Mouse (Mus musculus) kidney, postnatal 4 days (tissue): Measurements from ENCODE around the gene Pomgnt1.

ENCODE experiments used
- DNase-seq, 2 experiments: peaks; one replicate each; pipeline ENCODE4 v3.0.0; 2021; ENCODE audit warnings: mixed read lengths in 2 of 2

Pomgnt1 gene

DNA sequence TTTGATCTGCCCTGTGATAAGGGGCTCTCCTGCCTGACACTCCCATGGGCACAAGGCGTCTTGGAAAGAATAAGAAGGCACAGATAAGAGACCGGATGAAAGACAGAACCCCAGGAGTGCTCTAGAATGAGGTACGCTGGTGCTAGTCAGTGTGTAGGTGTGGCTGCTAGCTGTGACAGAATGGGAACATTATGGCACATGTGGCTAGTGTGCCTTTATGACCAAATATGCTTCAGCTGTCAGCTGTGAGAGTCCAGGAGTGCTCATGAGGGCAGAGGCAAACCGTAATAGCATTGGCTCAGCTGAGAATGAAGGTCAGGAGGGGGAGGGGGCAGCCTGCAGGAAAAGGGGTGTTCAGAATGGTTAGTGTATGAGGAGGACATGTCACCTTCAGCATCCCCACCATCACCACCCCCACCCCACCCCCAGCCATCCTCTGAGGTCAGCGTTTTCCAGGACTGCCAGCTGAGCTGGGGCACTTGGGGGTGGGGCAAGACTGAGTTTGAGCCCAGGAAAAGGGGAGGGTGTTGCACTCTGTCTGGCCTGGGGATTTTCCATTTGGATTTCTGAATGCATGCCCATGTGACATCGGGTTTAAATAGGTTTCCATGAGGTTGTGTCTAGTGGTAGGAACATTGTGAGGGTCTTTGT is 51.0 kb downstream of the Pomgnt1 start:
- DNase-seq: peak; percentile 41 to 67

- DNase-seq: no peak
These were observed 51.5 kb downstream of the Pomgnt1 start for GRCm38 (mm10) chr4:116175136-116175535.

GRCm38 (mm10) chr4:116175711-116176542 is 52.3 kb downstream of the Pomgnt1 start:
- peak in 1 of 2 experiments; percentile 11 for DNase-seq

DNA sequence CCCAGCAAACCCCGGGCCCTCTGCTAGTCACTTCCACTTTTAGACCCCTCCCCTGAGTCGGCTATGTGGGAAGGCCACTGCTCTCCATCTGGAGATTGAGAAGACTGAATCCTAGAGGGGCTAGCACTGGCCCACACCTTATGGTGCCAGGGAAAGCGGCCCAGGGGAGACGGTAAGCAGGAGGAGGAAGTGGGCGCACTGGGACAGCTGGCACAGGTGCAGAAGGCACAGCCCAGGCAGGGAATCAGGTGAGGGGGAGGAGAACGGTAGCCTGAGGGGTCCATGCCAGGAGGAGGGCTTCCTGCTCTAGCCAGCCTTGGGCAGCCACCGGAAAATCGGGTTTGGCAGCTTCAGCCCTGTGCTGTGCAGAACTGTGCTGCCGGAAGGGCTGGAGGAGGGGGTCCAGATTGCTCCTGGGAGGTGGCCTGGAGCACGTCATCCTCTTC is 52.9 kb downstream of the Pomgnt1 start:
- DNase-seq: peak; percentile 85 to 91

DNA sequence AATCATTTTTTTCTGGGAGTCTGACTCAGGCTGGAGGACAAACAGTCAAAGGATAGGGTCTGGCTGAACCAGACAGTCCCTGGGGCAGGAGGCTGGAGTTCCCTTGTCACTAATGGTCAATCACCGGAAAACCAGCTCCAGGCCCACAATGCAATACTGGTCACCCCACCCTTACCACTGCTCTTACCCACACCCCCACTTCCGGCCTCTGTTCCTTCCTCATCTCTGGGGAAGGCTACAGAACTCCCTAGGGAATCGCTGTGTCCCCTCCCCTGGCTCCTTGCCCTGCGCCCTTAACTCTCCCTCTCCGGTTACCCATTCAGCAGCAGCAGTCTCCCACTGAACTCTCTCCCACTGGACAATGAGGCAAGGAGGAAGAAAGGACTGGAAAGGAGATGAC is 53.5 kb downstream of the Pomgnt1 start:
- DNase-seq: peak; percentile 76 to 84

DNA sequence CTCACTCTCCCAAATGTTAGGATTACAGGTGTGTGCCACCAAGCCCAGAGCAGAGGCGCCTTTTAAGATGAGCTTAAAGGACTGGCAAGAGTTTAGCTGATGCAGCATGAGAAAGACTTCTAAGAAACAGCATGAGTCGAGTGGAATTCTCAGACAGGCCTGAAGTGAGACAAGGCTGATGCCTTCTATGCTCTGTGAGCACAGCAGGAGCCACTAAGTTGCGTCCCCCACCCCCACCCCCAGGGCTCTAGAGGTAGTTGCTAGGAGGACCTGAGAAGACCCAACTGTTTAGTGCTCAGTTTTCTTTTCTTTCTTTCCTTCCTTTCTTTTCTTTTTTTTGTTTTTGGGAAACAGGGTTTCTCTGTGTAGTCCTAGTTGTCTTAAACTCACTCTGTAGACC is 58.4 kb downstream of the Pomgnt1 start:
- DNase-seq: no peak

DNA sequence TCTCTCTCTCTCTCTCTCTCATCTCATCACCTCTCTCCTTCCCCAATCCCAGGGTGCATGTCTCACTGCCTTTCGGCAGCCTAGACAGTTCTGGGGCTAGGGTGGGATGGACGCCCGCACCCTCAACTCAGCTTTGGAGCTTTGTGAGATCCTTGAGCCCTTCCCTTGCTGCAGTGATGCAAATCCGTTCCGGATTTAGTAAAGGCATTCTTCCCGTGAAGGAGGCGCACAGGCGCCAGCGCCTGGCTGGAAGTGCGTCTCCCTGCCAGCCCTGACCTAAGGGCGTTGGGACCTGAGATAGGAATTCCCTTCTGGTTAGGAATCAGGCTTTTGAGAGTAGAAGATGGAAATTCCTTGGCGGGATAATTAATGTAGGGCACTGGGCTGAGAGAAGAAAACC is 59.1 kb downstream of the Pomgnt1 start:
- DNase-seq: peak; percentile 43 to 60

DNA sequence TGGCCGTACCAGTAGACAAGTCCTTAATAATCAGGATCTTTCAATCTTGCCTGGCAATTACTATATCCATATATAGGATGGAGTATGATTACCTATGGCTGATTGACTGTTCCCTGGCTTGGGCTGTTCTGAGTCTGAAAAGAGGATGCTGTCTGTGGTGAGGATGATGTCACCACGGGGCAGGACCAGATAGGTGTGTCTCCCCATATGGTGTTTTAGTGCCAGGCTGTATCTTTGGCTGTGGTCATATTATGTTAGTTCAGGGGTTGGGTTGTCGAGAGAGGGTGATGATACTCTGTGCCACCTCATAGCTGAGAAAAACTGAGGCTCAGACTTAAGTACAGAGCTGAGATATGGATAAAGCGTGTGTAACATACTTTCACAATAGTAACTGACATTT is 61.4 kb downstream of the Pomgnt1 start:
- DNase-seq: no peak

DNA sequence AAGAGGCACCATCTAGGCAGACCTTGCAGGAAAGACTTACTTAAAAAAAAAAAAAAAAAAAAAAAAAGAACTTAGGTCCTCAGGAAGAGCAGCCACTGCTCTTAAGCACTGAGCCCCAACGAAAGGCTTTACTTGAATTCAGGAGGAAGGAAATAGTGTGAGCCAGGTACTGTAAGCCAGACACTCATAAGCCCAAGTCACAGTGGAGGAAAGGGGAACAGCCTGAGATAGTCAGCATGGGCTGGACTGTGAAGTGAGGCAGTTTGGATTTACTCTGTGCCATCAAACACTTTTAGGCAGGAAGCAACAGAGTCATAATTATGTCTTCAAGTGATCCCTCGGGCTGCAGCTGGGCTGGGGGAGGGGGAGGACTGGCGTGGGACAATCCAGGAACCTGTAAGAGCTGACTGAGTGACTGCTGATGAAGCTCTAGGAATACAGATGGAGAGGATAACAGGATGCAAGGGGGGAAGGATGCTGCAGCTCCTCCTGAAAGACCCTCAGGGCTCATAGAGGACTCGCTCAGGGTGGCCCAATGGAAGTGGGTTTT is 68.7 kb downstream of the Pomgnt1 start:
- peak; percentile 43 to 58 for DNase-seq

- DNase-seq: no peak
These were observed 70.1 kb downstream of the Pomgnt1 start for GRCm38 (mm10) chr4:116193583-116194383.

DNA sequence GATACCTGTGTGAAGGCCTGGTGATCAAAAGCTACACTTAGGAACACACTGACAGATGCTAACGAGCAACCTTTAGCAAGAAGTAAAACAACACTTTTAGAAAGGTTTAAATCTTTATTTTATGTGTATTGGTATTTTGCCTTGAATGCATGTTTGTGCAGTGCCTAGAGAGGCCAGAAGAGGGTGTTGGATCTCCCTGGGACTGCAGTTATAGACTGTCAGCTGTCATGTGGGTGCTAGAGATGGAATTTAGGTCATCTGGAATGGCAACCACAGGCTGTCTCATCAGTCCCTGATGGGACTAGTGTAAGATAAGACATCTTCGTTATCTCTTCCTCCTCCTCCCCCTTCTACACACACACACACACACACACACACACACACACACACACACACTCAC is 74.8 kb downstream of the Pomgnt1 start:
- no peak for DNase-seq

GRCm38 (mm10) chr4:116204422-116204821 is 80.8 kb downstream of the Pomgnt1 start:
- DNase-seq: no peak

- DNase-seq: no peak
These were observed 82.9 kb downstream of the Pomgnt1 start for GRCm38 (mm10) chr4:116206531-116206930.

GRCm38 (mm10) chr4:116208891-116209290 is 85.3 kb downstream of the Pomgnt1 start:
- no peak for DNase-seq
